Mouse (Mus musculus) A20 (cell line): ENCODE results near the gene Svop.

Experiments
- DNase-seq: peaks from one replicate; pipeline ENCODE4 v3.0.0-alpha.2; 2011; ENCODE audit warnings: low read depth, low spot score

Svop gene

DNA sequence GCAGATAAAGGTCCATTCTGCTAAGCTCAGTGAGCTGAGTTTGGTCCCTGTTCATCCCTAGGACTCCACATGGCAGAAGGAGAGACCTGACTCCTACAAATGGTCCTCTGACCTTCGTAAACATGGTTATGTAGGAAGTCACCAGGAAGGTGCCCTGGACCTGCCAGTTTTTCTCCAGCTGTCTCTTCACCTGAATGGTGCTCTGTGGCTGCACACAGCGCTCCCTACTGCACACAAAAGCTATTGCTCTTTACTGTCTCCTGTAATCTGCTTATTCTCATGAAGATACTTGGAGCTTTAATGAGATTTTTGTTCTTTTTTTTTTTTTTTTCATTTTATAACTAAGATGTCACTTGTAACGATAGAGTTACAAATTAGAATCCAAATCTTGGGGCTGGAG, 44.8 kb downstream of the Svop start:
- peak; percentile 11 for DNase-seq

DNA sequence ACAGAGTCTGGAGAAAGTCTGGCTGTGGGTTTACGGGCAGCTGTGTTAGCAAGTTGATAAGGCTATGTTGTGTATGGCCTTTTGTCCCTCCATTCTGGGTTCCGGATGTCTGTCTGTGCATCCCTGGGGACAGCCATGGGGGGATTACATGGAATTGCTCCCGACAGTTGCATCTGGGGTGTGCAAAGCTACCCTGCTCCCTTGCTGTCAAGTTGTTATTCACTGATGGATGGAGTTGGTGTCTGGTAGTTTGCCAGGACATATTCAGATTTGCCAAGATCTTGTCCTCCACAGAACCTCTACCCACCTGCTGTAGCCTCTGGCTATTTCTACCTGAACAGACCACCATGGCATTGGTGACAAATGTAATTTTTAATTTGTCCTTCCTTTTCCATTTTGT, 45.2 kb downstream of the Svop start:
- no peak for DNase-seq

DNA sequence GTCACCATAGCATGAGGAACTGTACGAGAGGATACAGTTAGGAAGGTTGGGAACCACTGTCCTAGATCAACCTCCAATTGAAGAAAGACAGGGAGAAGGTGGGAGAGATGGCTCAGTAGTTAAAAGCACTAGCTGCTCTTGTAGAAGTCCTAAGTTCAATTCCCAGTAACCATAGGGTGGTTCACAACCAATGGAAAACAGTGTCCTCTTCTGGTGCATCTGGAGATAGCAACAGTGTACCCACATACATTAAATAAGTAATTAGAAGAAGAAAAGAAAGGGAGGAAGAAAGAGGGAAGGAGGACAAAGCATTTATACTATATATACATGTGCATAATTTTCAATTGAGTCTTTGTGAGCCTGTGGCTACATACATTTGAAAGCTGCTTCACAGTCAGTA, 46.2 kb downstream of the Svop start:
- peak; percentile 41 for DNase-seq

DNA sequence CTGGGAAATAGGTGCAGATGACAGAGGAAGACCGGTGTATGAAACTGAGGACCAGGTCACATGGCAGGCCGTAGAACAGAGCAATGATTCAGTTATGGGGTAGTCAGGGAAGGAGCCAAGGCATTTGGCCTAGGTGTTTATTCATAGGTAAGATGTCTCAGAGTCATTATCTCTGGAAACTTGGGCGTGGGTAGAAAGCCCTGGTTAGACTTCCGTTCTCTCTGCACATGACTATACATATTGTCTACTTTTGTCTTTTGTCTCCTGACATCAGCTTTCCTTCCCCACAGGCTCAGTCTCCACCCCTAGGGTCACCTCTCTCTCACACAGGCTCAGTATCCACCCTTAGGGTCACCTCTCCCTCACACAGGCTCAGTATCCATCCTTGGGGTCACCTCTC, 47.6 kb downstream of the Svop start:
- no peak for DNase-seq

DNA sequence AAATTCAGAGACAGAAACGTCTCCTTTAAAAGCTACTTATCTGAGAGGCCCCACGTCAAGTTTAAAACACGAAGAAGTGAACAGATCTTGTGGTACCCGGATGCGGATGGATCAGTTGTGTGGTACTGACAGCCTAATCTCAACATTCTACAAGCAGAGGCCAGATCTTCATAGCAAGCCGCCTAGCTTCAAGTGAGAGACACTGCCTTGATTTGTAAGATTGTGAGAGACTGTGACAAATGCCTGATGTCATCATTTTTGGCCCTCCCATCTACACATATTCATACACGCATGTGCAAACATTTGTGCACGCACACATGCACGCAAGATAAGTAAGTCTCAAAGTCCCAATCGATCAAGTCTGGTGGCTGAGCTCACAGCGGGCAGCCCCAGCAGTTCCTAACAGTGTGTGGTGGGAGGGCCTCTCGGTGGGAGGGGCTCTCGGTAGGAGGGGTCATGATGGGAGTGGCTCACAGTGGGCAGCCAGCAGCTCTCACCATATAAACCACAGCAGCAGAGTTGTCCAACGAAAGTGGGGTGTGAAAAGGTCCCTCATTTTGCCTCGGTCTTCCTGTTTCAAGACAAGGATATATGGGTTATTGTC, 49.9 kb downstream of the Svop start:
- DNase-seq: peak; percentile 67

DNA sequence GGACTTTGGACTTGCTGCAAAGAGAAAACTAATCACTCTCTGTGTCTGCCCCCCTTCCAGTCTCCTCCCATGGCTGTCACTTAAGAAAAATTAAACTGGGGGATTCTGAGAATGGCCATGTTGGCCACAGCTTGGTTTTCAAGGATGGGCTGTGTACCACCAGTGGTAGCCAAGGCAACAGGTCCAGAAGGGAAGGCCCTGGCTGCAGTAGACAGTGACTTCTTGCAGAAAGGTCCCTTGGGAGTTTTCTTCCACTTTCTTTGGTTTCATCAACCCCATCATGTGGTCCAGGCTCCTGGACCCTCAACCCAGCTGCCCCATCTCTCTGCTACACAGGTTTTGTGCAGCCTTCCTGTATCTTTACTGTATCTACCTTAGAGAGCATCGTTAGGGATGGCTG, 50.5 kb downstream of the Svop start:
- peak; percentile 17 for DNase-seq

DNA sequence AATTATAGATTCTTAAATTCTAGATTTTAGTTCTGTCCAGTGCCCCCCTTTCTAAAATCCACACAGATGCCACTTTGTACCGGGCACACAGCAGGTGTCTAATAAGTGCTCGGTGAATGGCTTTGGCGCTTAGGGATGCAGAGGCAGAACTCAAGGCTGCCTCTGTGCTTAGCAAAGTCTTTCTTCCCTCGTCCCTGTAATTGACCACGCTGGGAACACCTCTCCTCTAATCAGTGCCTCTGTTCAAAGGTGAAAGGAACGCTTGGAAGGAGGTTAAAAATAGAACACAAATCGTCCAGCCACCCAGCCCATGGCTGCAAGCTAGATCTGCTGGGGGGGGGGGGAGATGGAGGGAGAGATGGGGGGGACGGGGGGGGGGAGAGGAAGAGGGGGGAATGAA, 50.9 kb downstream of the Svop start:
- DNase-seq: no peak

DNA sequence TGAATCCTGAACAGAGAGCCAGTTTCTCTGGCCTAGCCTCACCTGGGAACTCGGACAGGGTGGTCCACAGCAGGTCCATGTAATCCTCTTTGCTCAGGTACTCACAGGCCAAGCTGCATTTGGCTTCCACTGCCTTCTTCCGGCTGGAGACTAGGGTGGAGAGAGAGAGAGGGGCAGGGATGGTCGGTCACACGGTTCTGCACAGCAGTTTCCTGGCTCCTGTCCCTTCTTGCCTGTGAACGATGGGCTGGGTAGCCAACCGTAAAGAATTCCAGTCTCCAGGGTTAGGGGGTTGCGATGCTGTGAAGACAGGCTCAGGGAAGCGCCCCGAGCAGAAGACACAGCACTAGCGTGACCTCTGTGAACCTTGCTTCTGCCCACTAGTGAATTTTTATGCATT, 56.3 kb downstream of the Svop start:
- no peak for DNase-seq

DNA sequence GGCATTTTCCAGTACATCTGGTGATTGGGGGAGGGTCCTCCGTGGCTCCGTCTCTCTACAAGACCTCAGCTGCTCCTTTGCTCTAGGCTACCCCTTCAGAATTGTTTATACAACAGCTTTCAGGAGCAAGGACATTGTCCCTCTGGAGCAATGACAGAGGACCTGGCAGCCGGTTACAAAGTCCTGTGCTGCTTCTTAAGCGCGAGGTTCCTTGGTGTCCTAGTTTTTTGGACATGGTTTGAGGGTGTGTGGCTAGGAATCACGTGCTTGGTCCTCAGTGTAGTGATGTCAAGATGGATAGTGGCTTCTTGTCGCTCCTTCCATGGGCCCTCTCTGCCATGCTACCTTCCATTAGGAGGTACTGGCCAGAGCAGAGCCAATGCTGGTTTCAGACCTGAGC, 57.0 kb downstream of the Svop start:
- DNase-seq: no peak

DNA sequence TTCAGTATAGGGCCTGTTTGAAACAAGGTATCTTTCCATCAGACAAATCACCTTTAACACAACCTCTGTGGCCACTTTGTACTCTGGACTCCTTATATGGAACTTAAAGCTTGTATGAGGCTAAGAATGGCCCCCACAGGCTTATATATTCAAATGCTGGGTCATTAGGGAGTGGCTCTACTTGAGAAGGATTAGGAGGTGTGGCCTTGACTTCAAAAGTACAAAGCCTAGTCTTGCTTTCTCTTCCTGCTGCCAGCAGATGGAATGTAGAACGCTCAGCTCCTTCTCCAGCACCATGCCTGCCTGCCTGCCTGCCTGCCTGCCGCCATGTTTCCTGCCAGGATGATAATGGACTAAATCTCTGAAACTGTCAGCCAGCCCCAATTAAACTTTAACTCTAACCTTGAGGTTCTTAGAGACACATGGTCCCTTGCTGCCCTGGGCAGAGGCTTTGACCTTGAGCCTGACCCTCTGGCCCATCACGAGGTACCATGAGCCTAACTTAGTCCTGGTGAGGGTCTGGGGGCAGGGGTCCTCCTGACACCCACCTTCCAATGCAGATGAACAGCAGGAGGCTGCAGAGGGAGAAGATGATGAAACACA, 59.1 kb downstream of the Svop start:
- no peak for DNase-seq

DNA sequence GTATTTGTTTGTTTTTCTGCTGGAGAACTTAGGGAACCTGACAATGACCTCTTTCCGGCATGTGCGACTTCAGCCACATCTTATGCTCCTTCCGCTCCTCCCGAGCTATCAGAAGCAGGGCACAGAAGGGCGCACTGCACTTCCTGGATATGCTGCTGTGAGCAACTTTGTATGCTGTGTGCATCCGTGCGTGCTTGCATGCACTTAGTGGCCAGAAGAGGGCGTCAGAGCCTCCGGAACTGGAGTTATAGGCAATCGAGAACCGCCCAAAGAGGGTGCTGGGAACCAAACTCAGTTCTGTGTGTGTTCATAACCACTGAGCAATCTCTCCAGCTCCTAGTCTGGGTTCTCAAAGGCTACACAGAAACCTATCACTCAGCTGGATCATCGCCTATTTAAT, 60.7 kb downstream of the Svop start:
- no peak for DNase-seq

DNA sequence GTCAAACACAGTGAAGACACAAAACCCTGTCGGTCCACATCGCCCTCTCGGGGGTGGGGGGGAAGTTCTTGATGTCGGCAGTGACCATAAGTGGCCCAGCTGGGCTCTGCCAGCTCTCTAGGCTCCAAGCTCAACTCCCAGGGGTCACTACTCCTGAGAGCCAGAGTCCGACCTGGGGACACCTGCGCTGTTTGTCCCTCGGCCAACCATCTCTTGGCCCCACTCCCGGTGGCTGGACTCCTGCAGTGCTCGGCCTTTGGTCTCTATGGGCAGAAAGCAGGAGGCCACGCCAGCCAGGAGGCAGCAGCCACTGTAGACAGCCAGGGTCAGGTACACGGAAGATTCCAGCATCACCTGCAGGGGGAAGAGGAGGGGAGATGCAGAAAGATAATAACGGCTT, 63.3 kb downstream of the Svop start:
- DNase-seq: no peak

DNA sequence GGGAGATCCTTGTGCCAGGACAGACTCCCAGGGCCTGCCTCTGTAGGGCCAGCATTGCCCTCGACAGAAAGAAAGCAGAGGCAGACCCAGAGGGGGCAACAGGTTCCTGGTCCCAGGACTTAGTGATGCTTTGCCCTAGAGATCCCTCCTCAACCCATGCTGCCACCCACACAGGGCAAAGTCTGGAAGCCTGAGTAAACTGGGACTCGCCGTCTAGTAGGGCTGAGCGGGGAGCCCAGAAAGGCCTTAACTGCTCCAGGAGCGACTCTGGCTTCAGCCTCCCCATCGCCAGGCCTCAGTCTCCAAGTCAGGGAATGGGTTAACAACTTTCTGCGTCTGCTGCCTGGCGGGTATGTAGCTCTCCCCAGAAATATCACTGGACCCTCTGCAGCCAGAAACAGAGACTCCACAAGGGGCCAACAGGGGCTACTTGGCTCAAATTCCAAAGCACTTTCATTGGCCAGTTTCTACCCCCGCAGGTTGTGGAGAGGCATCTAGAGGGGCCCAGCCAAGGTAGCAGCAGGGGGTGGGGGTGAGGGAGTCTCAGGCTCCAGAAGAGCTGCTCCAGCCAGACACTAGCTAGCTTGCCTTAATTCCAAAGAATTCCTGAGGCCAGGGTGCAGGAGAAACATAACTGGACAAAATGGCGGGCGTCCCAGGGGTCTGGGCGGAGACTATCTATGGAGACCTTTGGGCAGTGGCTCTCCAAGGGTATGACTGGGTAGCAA, 64.0 kb downstream of the Svop start:
- no peak for DNase-seq

DNA sequence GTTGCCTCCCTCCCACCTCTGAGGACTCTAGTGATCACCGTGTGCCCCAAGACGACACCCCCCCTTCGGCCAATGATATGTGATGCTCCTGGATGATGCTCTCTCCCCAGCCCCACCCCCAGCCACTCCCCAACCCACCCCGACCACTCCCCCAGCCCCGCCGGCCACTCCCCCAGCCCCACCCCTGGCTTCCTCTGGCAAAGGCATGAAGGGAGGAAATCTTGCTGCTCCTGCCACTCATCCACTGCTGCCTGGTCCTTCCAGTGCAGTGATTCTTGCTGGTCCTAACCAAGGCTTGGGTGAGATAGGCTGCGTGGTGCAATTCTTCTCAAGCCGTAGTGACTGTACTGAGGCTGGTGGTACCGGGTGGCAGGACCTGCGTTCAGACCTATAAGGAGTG, 66.5 kb downstream of the Svop start:
- DNase-seq: no peak

DNA sequence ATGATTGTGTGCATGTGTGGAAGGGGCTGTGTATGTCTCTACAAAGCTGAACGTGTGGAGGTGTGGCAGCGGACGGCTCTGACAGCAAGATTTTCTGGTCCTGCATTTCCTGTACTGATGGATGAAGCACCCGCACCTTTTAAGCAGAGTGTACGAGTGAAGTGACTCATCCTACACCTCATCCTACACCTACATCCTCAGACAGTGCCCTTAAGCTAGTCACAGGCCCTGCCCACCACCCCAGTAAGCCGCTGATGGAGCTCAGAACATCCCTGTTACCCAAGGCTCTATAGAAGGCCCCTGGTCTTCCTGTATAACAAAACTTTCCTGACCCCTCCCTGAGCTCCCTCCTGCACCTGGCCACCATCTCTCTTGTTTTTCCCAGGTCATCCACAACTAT, 67.0 kb downstream of the Svop start:
- no peak for DNase-seq

DNA sequence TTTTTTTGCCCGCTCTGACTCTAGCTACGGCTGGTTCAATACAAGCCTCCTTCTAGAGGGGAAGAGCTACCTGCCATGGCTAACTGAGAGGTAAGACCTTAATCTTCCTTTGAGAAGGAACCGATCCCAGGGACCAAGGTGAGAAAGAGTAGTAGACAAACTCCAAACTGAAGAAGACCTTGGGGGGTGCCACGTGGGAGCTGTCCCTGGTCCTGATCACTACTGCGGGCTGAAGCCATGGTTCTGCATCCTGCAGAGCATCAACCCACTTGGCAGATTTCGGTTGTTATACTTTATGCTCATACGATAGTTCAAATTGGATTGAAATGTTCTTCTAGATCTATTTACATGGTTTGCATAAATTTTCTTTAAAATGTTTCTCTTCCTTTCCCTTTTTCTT, 76.2 kb downstream of the Svop start:
- peak; percentile 30 for DNase-seq

DNA sequence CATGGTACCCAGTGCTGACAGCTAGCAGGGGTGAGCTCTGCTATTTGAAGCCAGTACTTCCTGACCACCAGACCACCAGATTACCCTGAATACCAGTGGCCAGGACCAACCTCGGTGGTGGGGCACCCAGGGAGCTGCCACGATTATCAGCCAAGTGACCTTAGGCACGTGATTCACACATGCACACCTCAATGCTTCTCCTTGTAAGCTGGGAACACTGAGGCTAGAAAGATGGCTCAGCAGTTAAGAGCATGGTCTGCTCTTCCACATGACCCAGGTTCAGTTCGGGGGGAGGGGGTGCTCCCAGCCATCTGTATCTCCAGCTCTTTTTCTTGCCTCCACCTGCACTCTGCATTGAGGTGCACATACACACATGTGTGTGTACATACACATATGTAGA, 82.3 kb downstream of the Svop start:
- no peak for DNase-seq

DNA sequence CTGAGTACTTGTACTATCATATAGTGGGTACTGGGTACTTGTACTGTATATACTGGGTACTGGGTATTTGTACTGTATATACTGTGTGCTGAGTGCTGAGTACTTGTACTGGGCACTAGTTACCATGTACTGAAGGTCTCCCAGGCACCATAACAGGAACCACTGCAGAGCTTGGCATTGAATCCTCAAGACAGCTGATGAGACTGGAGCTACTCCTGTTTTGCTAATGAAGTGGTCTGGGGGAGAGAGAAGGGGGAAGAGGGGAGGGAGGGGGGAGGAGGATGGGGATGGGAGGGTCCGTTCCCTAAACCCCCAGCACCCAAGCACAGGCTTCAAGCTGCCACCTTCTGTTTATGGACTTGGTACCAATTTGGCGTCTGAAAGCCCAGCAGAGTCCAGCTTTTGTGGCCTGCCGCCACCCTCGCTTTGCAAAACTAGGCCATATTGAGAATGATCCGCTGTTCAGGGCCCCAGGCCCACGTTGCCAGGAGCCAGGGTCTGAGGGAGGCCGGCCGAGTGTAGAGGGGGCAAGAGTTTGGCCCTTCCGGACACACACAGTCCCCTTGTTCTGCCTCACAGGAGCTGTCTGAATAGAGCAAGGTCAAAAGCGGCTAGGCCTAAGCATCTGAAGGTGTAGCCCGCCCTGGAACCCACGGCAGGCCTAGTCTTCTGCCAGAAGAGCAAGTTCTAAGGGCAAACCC, 83.5 kb downstream of the Svop start:
- no peak for DNase-seq

DNA sequence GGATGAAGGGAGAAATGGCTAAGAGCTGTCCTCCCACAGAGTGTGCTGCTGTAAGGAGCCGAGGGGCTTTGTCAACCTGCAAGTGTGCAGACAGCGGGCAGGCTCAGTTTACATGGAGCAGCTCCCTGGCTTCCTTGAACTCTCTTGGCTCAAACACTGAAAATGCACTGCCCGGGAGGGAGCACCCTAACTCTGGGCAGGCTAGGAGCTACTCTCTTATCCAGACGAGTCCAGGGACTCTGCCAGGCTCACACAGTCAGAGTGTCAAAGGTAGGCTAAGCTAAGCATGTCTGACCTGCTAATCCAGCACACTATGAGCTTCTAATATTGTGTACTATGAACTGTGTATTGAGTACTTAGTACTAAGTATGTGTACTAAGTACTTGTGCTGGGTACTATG, 84.4 kb downstream of the Svop start:
- DNase-seq: no peak

DNA sequence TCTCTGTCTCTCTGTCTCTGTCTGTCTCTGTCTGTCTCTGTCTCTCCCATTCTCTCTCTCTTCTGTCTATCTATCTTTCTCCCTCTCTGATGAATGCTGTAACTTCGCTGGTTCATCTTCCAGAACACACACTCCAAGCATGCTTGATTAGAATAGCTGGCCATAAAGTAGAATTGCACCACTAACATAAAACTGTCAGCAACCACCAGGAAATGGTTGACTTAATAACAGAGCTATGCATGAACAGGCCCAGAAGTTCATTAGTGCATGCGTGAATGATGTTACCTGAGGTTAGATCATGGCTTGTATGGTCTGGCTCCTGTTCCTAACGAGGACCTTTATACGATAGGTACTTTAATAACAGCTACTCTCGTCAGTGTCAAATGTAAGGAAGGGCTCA, 86.3 kb downstream of the Svop start:
- DNase-seq: no peak

DNA sequence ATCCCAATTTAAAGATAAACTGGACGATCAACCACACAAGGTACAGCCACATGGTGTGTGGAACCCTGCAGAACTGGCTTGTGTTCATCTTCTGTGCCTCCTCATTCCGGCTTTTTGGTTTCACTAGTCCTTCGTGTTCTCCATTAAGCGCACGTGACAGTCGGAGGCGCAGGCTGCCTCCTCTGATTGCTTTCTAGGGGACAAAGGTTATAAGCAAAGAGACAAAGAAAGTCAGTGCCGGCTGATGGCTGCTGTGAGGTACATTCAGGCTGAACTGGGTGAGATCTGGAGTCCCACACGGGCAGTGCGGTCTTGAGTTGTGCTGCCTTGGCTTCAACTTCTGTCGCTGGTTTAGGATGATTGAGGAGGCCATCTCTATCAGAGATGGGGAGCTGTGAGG, 86.8 kb downstream of the Svop start:
- no peak for DNase-seq

DNA sequence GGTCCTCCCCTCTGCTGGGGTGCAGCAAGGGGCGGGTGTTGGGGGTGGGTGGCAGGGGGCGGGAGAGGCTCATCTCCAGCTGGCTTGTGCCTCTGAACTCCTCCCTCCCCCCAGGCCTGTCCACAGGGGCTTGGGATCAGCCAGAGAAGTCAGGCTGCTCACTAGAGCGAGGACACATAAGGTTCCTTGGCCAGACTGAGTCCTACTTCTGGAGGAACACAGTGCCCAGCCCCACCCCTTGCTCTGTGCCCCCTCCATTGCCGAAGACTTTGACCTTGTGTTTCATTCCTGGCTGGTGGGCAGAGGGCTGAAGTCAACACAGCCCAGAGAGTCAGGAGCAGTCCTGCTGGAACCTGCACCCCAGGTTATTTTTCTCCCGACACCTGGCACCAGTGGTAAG, 87.8 kb downstream of the Svop start, which contains the start of gene Dao:
Dao (plus strand) TSS at position 162 of the 400 bp plus-strand sequence.
- no peak for DNase-seq

DNA sequence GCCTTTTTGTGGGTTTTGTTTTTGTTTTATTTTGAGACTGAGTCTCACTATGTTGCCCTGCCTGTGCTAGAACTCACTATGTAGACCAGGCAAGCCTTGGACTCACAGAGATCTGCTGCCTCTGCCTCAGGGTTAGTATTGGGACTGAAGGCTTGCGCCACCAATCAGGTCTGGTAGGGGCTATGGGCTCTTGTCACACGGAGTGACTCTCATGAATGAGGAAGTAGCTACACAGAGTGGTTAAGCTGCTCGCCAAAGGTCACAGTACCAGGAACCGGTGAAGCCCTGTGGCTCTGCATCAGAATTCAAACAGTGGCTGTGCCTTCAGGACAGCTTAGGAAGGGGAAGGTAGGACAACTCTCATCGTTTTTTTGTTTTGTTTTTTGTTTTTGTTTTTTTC, 92.0 kb downstream of the Svop start:
- peak; percentile 84 for DNase-seq
